Mouse (Mus musculus): Measurements from ENCODE around the gene Rabgap1l.

DNA sequence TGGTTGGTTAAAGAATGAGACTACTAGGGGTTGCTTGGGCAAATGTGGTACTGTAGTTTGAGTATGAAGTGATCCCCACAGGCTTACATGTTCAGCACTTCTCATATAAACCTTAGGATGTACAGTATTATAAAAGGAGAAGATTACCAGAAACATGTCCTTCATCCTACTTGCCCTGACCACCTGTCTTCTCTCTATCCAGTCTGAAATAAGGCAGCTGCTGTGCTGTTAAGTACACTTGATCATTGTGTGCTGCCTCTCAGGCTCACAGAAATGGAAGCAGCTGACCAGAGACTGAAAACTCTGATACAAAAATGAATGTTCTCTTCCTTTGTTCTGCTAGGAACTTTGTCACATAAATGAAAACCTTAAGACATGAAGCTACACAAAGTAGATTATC lies 325.6 kb downstream of the Rabgap1l start:
- TF ChIP-seq CTCF (IDR thresholded peaks at IDR 0.05) (no peak), EP300 (IDR thresholded peaks at IDR 0.05) (no peak)
